Mouse (Mus musculus): Measurements from ENCODE around the gene Lmtk2. TPM values are rescaled to one million over a fixed set of nuclear protein-coding genes. Genes with fewer than 3 reads are reported as not detected.
A peak's percentile ranks its signal among the peaks of the same experiment; 100 is the strongest.

Lmtk2 gene
- polyA plus RNA-seq, 1 experiment from 2014 or later, result 5.5 TPM

GRCm38 (mm10) chr5:144085696-144086095, 14.5 kb upstream of the Lmtk2 start:
- DNase-seq (ENCODE audit: extremely low spot score, low spot score), result no peak
- WGBS, result 88% methylated on average over 6 of the region's 6 CpGs
- Histone ChIP-seq H3K4me1 (no peaks in the 10 kb centered on the region), H3K36me3 (replicated peaks) (no peaks in the 10 kb centered on the region), H3K27ac (no peak overlapping the region), H3K4me3 (no peak overlapping the region), H3K27me3 (ENCODE audit: poor library complexity, severe bottlenecking) (no peaks in the 10 kb centered on the region), H3K9me3 (no peaks in the 10 kb centered on the region)

- no peak overlapping the region for H3K27ac ChIP-seq
- DNase-seq (ENCODE audit: extremely low spot score, low spot score), result no peak
- H3K4me1 ChIP-seq, result no peaks in the 10 kb centered on the region
- no peaks in the 10 kb centered on the region for H3K27me3 ChIP-seq (ENCODE audit: poor library complexity, severe bottlenecking)
- WGBS, result 77% methylated on average over 2 of the region's 2 CpGs
- no peaks in the 10 kb centered on the region for H3K36me3 ChIP-seq (replicated peaks)
- no peak overlapping the region for H3K4me3 ChIP-seq
- H3K9me3 ChIP-seq, result no peaks in the 10 kb centered on the region
Measured at GRCm38 (mm10) chr5:144086494-144086893, 13.7 kb upstream of the Lmtk2 start.

DNA sequence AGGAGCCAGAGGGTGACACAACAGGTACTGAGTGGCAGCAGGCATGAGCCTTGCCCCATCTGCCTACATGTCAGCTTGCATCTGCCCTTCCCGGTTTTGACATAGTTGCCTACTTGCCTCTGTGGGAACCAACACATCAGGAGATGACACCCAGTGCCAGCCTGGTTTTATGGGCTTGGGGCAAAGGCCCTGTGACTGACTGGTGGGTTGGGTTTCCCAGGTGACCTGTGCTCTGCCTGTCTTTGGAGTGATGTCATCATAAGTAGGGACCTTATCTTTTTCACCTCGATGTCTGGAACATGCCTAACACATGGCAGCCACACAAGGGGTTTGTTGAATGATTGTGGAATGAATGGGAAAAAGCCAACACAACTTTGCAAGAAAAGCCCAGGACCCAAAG, 11.9 kb upstream of the Lmtk2 start:
- Histone ChIP-seq H3K36me3 (replicated peaks) (no peaks in the 10 kb centered on the region), H3K27me3 (ENCODE audit: poor library complexity, severe bottlenecking) (no peaks in the 10 kb centered on the region), H3K4me1 (no peaks in the 10 kb centered on the region), H3K9me3 (no peaks in the 10 kb centered on the region), H3K27ac (no peak overlapping the region), H3K4me3 (no peak overlapping the region)
- DNase-seq (ENCODE audit: extremely low spot score, low spot score), result no peak
- 94% methylated on average over 2 of the region's 2 CpGs for WGBS

DNA sequence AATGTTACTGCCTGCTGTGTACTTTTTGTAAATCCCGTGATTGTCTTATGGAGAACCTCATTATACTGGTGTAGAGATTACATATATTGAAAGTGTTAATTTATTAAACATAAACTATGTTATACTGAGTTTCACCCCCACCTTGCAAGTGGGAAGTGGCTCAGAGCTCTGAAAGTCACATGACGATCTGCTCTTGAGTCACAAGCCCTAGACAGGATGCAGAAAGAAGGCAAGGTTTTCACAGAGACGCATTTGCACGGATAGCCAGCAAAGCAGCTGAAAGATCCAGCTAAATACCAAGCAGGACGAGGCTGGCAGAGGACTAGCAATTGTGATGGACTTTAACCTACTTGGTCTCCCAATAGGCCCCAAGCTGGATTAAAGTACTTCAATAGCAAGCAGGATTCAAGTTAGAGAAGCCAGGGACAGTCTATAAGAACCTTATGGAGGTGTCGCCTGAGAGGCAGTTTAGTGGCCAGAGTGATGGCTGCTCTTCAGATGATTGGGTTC, 4.7 kb upstream of the Lmtk2 start:
- Histone ChIP-seq H3K27me3 (ENCODE audit: poor library complexity, severe bottlenecking) (0 out of 2 replicates have a peak, but pooled peaks cover 6% of the 10 kb centered on the region), H3K27ac (no peak overlapping the region), H3K4me1 (peaks cover 11% of the 10 kb centered on the region), H3K4me3 (no peak overlapping the region), H3K9me3 (no peaks in the 10 kb centered on the region), H3K36me3 (replicated peaks) (no peaks in the 10 kb centered on the region)
- WGBS, result 78% methylated on average over 6 of the region's 6 CpGs
- no peak for DNase-seq (ENCODE audit: extremely low spot score, low spot score)

DNA sequence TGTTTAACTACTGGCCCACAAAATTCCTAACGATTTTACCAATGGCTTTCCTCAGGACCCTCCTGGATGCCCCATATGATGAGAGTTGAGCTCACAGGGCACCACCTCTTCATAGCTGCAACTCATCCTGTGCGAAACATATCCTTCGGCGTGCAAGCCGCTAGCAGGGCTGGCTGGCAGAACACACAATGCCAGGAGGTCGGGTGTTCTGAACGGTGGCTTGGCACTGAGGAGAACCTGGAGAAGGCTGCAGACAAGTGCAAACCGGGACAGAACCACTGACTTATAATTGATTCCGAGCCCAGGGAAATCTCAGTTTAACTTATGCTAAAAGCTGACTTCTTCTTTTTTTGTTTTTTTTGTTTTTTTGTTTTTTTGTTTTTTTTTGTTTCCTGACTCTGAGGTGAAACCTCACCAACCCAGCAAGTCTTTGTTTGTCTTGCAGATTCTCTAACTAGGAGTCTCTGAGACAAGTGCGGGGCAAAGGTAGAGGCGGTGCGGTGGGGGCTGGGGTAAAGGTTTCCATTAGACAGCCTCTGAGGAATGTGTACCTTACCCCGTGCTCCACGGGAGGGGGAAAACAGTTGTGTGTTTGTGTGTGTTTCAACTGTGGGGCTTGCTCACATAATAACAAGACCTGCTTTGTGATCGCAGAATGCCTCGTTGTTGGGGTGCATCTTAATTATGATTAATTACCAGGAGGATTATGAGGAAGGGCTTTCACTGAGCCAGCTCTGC, 2.2 kb upstream of the Lmtk2 start:
- no peak for DNase-seq (ENCODE audit: extremely low spot score, low spot score)
- Histone ChIP-seq H3K27ac (no peak overlapping the region), H3K27me3 (ENCODE audit: poor library complexity, severe bottlenecking) (0 out of 2 replicates have a peak, but pooled peaks cover 6% of the 10 kb centered on the region), H3K4me1 (peaks cover 24% of the 10 kb centered on the region), H3K36me3 (replicated peaks) (peaks cover under 1% of the 10 kb centered on the region; the same call in 1 of the 2 replicates), H3K4me3 (no peak overlapping the region), H3K9me3 (no peaks in the 10 kb centered on the region)
- 63% methylated on average over 16 of the region's 16 CpGs for WGBS

DNA sequence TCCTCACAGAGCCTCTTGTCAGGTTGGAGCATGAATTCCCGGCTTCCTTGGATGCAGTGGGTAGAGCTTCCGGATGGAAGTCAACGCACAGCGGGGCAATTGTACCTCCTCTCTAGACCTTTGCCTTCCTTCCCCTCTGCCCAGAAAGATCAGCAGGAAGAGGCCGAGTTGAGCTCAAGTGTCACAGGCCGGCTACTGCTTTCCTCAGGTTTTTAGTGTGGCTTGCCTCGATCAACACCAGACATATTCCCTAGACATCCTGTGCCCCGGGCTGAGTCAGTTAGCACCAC, 1.7 kb upstream of the Lmtk2 start:
- Histone ChIP-seq H3K9me3 (no peaks in the 10 kb centered on the region), H3K27me3 (ENCODE audit: poor library complexity, severe bottlenecking) (0 out of 2 replicates have a peak, but pooled peaks cover 6% of the 10 kb centered on the region), H3K4me1 (peaks cover 29% of the 10 kb centered on the region), H3K4me3 (no peak overlapping the region), H3K27ac (no peak overlapping the region), H3K36me3 (replicated peaks) (peaks cover 2% of the 10 kb centered on the region; the same call in 1 of the 2 replicates)
- 33% methylated on average over 8 of the region's 8 CpGs for WGBS
- DNase-seq (ENCODE audit: extremely low spot score, low spot score), result no peak

DNA sequence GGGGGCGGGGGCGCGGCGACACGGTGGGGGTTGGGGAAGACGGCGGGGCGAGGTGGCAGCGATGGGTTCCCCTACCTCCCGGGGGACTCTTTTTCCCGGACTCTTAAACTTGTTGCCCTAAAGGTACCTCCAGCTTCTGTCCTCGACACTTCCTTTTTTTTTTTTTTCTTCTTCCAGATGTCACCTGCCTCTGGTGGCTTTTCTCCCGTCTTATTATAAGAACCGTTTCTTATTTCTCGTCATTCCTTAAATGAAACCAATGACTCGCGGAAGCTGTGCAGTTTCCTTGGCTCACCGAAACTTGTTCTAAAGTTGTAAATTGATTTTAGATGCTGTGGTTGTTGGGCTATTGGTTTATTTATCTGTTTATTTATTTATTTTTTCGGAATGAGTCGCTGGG, 712 bp downstream of the Lmtk2 start:
- Histone ChIP-seq H3K36me3 (replicated peaks) (peaks cover 2% of the 10 kb centered on the region; the same call in 1 of the 2 replicates), H3K4me1 (peaks cover 31% of the 10 kb centered on the region), H3K27ac (peak overlapping the region; percentile 90), H3K4me3 (peak overlapping the region; percentile 94), H3K9me3 (no peaks in the 10 kb centered on the region), H3K27me3 (ENCODE audit: poor library complexity, severe bottlenecking) (0 out of 2 replicates have a peak, but pooled peaks cover 6% of the 10 kb centered on the region)
- 2% methylated on average over 20 of the region's 20 CpGs for WGBS
- DNase-seq (ENCODE audit: extremely low spot score, low spot score), result no peak

DNA sequence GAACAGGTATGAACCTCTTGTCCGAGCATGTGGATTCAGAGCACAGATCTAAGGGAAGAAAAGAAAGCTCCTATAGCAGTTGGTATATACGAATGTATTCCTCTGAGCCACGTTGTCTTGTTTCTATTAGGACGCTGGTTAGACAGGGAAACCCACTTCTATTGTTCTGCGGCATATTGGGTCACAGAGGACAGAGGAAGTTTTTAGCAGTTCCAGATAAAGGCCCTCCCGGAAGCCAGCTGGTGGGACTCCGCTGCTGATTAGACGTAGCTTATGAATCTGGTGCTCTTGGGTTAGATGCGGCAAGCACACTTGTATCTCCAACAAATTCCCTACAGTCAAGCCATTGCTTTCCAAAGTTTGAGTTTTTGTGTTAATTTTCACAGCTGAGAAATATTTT, 4.8 kb downstream of the Lmtk2 start:
- H3K27ac ChIP-seq, result no peak overlapping the region
- no peak overlapping the region for H3K4me3 ChIP-seq
- peaks cover 21% of the 10 kb centered on the region for H3K4me1 ChIP-seq
- no peak for DNase-seq (ENCODE audit: extremely low spot score, low spot score)
- H3K27me3 ChIP-seq (ENCODE audit: poor library complexity, severe bottlenecking), result no peaks in the 10 kb centered on the region
- H3K9me3 ChIP-seq, result no peaks in the 10 kb centered on the region
- 79% methylated on average over 9 of the region's 9 CpGs for WGBS
- peaks cover 2% of the 10 kb centered on the region; the same call in 1 of the 2 replicates for H3K36me3 ChIP-seq (replicated peaks)

DNA sequence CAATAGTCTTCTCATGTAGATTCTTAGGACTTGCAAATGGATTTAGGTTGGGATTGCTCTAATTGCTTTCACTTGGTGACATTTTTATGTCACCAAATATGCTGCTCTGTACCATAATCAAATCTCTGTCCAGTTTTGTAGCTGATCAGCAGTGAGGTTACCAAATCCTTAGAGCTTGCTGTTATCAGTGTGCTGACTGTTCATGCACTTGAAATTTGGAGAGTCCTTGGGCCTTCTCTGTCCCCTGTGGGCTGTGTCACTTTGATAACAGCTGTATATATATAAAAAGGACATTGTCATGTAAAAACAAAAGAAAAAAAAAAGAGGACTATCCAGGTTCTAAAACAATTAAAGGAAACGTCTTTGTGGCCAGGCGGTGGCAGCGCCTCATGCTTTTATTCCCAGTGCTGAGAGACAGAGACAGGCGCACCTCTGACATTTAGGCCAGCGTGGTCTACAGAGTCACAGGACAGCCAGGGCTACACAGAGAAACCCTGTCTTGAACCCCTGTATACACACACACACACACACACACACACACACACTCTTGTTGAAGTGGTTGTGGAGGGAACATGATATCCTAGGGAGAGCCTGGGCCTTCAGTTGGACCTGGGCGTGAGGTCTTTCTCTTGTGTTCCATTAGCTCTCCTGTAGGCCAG, 5.4 kb downstream of the Lmtk2 start:
- Histone ChIP-seq H3K9me3 (no peaks in the 10 kb centered on the region), H3K27me3 (ENCODE audit: poor library complexity, severe bottlenecking) (no peaks in the 10 kb centered on the region), H3K27ac (no peak overlapping the region), H3K4me3 (no peak overlapping the region), H3K36me3 (replicated peaks) (peaks cover 3% of the 10 kb centered on the region; the same call in 1 of the 2 replicates), H3K4me1 (peaks cover 21% of the 10 kb centered on the region)
- no peak for DNase-seq (ENCODE audit: extremely low spot score, low spot score)
- 83% methylated on average over 6 of the region's 6 CpGs for WGBS

- Histone ChIP-seq H3K27me3 (ENCODE audit: poor library complexity, severe bottlenecking) (no peaks in the 10 kb centered on the region), H3K27ac (no peak overlapping the region), H3K4me3 (no peak overlapping the region), H3K9me3 (no peaks in the 10 kb centered on the region), H3K4me1 (peaks cover 19% of the 10 kb centered on the region), H3K36me3 (replicated peaks) (peaks cover 7% of the 10 kb centered on the region)
- WGBS, result 90% methylated on average over 3 of the region's 3 CpGs
- DNase-seq (ENCODE audit: extremely low spot score, low spot score), result no peak
Measured at GRCm38 (mm10) chr5:144106130-144106510, 5.9 kb downstream of the Lmtk2 start.

GRCm38 (mm10) chr5:144109201-144109600, 9.0 kb downstream of the Lmtk2 start:
- peaks cover 8% of the 10 kb centered on the region for H3K36me3 ChIP-seq (replicated peaks)
- H3K4me3 ChIP-seq, result no peak overlapping the region
- 92% methylated on average over 8 of the region's 8 CpGs for WGBS
- H3K4me1 ChIP-seq, result peaks cover 16% of the 10 kb centered on the region
- DNase-seq (ENCODE audit: extremely low spot score, low spot score), result no peak
- no peaks in the 10 kb centered on the region for H3K27me3 ChIP-seq (ENCODE audit: poor library complexity, severe bottlenecking)
- no peak overlapping the region for H3K27ac ChIP-seq
- no peaks in the 10 kb centered on the region for H3K9me3 ChIP-seq

- Histone ChIP-seq H3K4me3 (no peak overlapping the region), H3K27me3 (ENCODE audit: poor library complexity, severe bottlenecking) (no peaks in the 10 kb centered on the region), H3K9me3 (no peaks in the 10 kb centered on the region), H3K4me1 (peaks cover 13% of the 10 kb centered on the region), H3K27ac (no peak overlapping the region), H3K36me3 (replicated peaks) (peaks cover 8% of the 10 kb centered on the region)
- 82% methylated on average over 11 of the region's 11 CpGs for WGBS
- DNase-seq (ENCODE audit: extremely low spot score, low spot score), result no peak
Measured at GRCm38 (mm10) chr5:144112574-144113438, 12.6 kb downstream of the Lmtk2 start.
